Mouse (Mus musculus) heart, embryonic 14.5 days (tissue): ENCODE data around the gene Capn2. TPM values are rescaled to one million over a fixed set of nuclear protein-coding genes. Genes with fewer than 3 reads are reported as not detected.
A peak's percentile ranks its signal among the peaks of the same experiment; 100 is the strongest.

Experiments used
- ATAC-seq: fragments of 200-750 bp; cut with Nextera tagmentation; 2 replicates; pipeline ENCODE4 v1.8.0; 2017; ENCODE audit warnings: low read depth, moderate TSS enrichment; ENCODE audit not compliant: insufficient number of reproducible peaks, insufficient read depth, low FRiP score
- H3K27ac ChIP-seq, 2 experiments: fragments of 200-500 bp in 1 of 2; fragments of 300-500 bp in 1 of 2; sonication (generic) in 1 of 2; replicated peaks in 1 of 2; 2 replicates each; pipeline ENCODE4 v1.5.1; 2012 to 2014; ENCODE audit warnings: low read depth in 2 of 2, low read length in 2 of 2, control low read depth in 1 of 2, mild to moderate bottlenecking in 1 of 2, mixed read lengths in 1 of 2; ENCODE audit not compliant: control insufficient read depth in 1 of 2, insufficient read depth in 1 of 2
- H3K27me3 ChIP-seq: fragments of 300-500 bp; sonication (generic); 2 replicates; pipeline ENCODE4 v1.6.1; 2014; ENCODE audit warnings: mild to moderate bottlenecking, low read length, control low read depth; ENCODE audit not compliant: control insufficient read depth, insufficient read depth
- H3K36me3 ChIP-seq: fragments of 300-500 bp; sonication (generic); 2 replicates; pipeline ENCODE4 v1.6.1; 2014; ENCODE audit warnings: mild to moderate bottlenecking, control low read depth, low read length, mixed read lengths; ENCODE audit not compliant: control insufficient read depth, insufficient read depth
- H3K4me1 ChIP-seq, 2 experiments: fragments of 200-500 bp in 1 of 2; fragments of 300-500 bp in 1 of 2; sonication (generic) in 1 of 2; 2 replicates each; pipeline ENCODE4 v1.6.1; 2012 to 2014; ENCODE audit warnings: low read length in 2 of 2, control low read depth in 1 of 2, mixed read lengths in 1 of 2; ENCODE audit not compliant: control insufficient read depth in 2 of 2, insufficient read depth in 2 of 2
- H3K4me2 ChIP-seq: fragments of 300-500 bp; sonication (generic); 2 replicates; pipeline ENCODE4 v1.6.1; 2014; ENCODE audit warnings: mild to moderate bottlenecking, low read length
- H3K4me3 ChIP-seq, 2 experiments: fragments of 200-500 bp in 1 of 2; fragments of 300-500 bp in 1 of 2; sonication (generic) in 1 of 2; 2 replicates each; pipeline ENCODE4 v1.5.1; 2012 to 2014; ENCODE audit warnings: low read length in 2 of 2, mild to moderate bottlenecking in 2 of 2, control low read depth in 1 of 2, low read depth in 1 of 2, moderate library complexity in 1 of 2; ENCODE audit not compliant: control insufficient read depth in 1 of 2, insufficient read depth in 1 of 2
- H3K9ac ChIP-seq: fragments of 300-500 bp; sonication (generic); 2 replicates; pipeline ENCODE4 v1.6.1; 2014; ENCODE audit warnings: mild to moderate bottlenecking, low read length
- H3K9me3 ChIP-seq: fragments of 300-500 bp; sonication (generic); 2 replicates; pipeline ENCODE4 v1.6.1; 2016; ENCODE audit warnings: low read length, control low read depth; ENCODE audit not compliant: control insufficient read depth
- WGBS: fragments of 180-500 bp; shearing (Covaris S2); extraction: QIAGEN DNeasy Blood & Tissue Kit; methylation state at CpG from one replicate; pipeline ENCODE4 v1.1.7; 2014; 5-methylcytosine and 5-hydroxymethylcytosine counted together
- polyA plus RNA-seq: library from polyadenylated mRNA; unstranded; fragments of >200 nt; fragmentation: Nextera tagmentation; extraction: Ambion mirVana; gene quantifications from 2 replicates; pipeline ENCODE4 v1.2.1, GENCODE M21; 2014

Gene Capn2
- polyA plus RNA-seq, 1 experiment from 2014 or later = 71.2 TPM

DNA sequence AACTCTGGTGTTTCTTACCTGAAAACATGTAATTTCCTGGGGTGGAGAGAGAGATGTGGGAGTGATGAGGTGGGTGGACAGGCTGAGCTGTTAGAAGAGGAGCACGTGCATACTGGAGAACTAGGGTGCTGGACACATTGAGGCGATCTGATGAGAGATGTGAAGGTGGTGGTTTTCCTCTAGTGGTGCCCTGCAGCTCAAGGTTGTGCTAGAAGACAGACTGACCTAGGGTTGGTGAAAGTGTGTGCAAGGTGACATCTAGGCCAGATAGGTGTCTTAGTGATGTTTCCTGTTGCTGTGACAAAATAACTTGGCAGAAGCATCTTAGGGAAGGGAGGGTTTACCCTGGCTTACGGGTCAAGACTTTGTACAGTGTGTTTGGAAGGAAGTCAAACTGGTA lies 85.3 kb downstream of the Capn2 start:
- H3K9me3 ChIP-seq = no peaks in the 10 kb centered on the region
- no peak overlapping the region for H3K4me3 ChIP-seq
- H3K4me2 ChIP-seq = no peak overlapping the region
- H3K36me3 ChIP-seq = peaks cover 67% of the 10 kb centered on the region
- H3K4me1 ChIP-seq = peaks cover 4 to 5% of the 10 kb centered on the region in 2 experiments
- no peak overlapping the region for H3K9ac ChIP-seq
- no peak for ATAC-seq
- 87% methylated on average over 3 of the region's 3 CpGs for WGBS
- H3K27me3 ChIP-seq = no peaks in the 10 kb centered on the region
- no peak overlapping the region for H3K27ac ChIP-seq

DNA sequence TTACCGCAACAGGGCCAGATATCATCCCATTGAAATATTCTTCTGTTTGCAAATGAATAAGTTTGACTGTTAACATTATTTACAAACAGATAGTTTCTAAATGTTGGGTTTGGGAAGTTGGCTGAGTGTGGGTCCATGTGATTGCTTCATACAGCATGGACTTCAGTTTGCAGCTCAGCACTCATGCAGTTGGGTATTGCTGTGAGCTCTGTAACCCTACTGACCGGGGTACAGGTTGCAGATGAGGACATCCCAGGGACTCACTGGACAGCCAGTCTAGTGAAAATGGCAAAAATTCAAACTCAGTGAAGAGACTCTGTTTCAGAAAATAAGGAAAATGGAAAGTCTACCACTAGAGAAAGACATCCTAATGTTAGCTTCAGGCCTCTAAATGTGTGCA lies 86.7 kb downstream of the Capn2 start:
- Histone ChIP-seq H3K4me2 (no peak overlapping the region), H3K9me3 (no peaks in the 10 kb centered on the region), H3K36me3 (peaks cover 62% of the 10 kb centered on the region), H3K9ac (no peak overlapping the region), H3K27me3 (no peaks in the 10 kb centered on the region), H3K27ac (no peak overlapping the region), H3K4me1 (peaks cover 7 to 19% of the 10 kb centered on the region in 2 experiments), H3K4me3 (no peak overlapping the region)
- ATAC-seq = no peak
- WGBS = 95% methylated on average over 2 of the region's 2 CpGs

DNA sequence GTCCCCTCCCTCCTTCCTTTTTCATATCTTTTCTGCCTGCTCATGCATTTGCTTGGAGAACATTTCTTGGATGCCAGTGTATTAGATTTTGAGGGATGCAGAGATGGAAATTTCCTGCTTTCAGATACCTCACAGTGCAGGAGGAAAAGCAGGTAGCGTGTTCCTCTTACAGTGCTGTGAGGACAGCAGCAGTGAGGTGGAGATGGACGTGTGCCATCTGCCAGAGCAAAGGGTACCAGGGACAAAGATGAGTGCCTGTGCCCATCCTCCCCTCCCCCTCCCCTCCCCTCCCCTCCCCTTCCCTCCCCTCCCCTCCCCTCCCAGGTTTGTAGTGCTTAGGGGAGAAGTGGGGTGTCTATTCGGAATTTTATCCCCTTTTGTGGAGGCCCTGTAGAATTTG lies 87.6 kb downstream of the Capn2 start:
- 69% methylated on average over 3 of the region's 3 CpGs for WGBS
- Histone ChIP-seq H3K9ac (no peak overlapping the region), H3K27me3 (no peaks in the 10 kb centered on the region), H3K36me3 (peaks cover 55% of the 10 kb centered on the region), H3K27ac (no peak overlapping the region), H3K9me3 (no peaks in the 10 kb centered on the region), H3K4me2 (no peak overlapping the region), H3K4me3 (no peak overlapping the region), H3K4me1 (peaks cover 7 to 25% of the 10 kb centered on the region in 2 experiments)
- ATAC-seq = no peak

DNA sequence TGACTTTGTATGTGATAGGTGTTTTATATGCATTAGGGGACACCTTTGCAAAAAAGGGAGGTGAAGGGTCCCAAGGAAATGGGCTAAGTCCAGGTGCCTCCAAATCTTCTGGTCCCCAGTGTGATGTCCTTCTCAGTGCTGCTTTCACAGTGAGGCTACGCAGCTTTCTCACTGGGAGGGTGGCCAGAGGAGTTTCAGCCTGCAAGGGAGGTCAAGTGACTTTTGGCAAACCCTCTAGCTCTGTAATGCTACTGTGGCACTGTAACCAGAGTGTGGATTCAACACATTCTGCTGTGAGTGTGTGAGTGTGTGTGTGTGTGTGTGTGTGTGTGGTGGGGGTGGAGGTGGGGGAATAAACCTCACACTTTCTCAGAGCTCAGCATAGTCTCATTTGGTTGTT lies 90.0 kb downstream of the Capn2 start:
- ATAC-seq = no peak
- Histone ChIP-seq H3K4me3 (no peak overlapping the region), H3K36me3 (peaks cover 36% of the 10 kb centered on the region), H3K27ac (0 out of 4 replicates have a peak overlapping the region, but pooled peaks of 1 of the 2 experiments have one; percentile 16), H3K4me1 (peaks cover 7 to 26% of the 10 kb centered on the region in 2 experiments), H3K4me2 (no peak overlapping the region), H3K27me3 (no peaks in the 10 kb centered on the region), H3K9me3 (no peaks in the 10 kb centered on the region), H3K9ac (no peak overlapping the region)
- WGBS = 57% methylated on average over 1 of the region's 1 CpGs

DNA sequence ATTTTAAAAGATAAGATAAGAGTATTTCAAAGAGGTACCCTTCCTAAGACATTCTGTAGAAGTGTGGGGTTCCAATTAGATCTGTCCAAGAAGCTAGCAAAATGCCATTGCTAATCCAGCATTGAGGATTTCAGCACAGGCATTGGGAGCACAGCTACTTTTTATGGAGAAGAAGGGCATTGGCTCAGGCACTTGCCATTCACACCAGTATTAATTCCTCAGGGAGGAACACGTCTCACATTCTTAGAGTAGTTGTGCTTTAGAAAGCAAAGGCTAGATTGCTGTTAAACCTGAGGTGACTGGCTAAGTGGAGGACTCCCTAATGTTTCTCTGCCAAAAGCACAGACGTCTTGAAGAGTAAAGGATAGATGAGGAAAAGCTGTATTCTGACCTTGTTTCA lies 91.0 kb downstream of the Capn2 start:
- H3K27ac ChIP-seq = no peak overlapping the region

DNA sequence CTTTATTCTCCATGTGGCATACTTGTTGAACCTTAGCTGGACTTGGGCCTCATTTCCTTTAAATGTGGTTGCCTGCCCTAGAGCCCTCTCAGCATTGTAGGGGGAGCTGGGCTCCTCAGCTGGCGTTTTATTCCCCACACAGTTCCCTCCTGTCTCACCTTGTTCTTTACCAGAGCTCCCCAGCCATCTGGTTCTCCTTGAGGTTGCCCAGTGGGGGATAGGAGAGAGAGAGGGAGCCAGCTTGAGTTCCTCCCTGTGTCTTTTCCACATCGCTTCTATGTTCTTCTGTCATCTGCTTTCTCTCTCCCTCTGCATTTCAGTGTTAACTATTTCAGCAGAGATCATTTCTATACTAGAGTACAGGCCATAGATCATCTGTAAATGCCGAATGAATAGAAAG lies 92.2 kb downstream of the Capn2 start:
- Histone ChIP-seq H3K27me3 (no peaks in the 10 kb centered on the region), H3K4me1 (peaks cover 11 to 35% of the 10 kb centered on the region in 2 experiments), H3K9me3 (no peaks in the 10 kb centered on the region), H3K27ac (no peak overlapping the region), H3K36me3 (peaks cover 14% of the 10 kb centered on the region), H3K4me3 (no peak overlapping the region), H3K4me2 (no peak overlapping the region), H3K9ac (no peak overlapping the region)
- WGBS = 73% methylated on average over 3 of the region's 3 CpGs
- ATAC-seq = no peak

More for the DNA sequence above, 91.0 kb downstream of the Capn2 start:
- no peak overlapping the region for H3K4me2 ChIP-seq
- H3K4me3 ChIP-seq = no peak overlapping the region
- H3K36me3 ChIP-seq = peaks cover 26% of the 10 kb centered on the region
- peaks cover 7 to 26% of the 10 kb centered on the region in 2 experiments for H3K4me1 ChIP-seq
- H3K9ac ChIP-seq = no peak overlapping the region
- no peak for ATAC-seq
- no peaks in the 10 kb centered on the region for H3K27me3 ChIP-seq
- 38% methylated on average over 2 of the region's 2 CpGs for WGBS
- no peaks in the 10 kb centered on the region for H3K9me3 ChIP-seq

DNA sequence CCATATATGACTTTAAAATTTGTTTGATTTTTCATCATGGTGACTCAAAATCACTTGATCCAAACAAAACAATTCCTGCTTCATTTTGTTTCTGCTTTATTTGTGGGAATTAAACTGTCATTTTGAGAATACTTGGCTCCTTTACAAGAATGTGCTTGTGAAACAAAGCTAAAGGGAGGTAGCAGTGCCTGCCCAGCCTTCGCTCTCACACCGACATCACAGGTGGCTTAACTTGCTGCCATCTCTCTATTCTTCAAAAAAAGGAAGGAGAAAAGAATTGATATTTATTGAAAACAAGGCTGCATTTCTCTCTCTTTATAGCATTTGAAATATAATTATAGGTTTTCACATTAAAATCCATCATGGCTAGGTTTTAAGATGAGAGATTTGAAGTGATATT lies 93.1 kb downstream of the Capn2 start:
- peaks cover 11 to 35% of the 10 kb centered on the region in 2 experiments for H3K4me1 ChIP-seq
- H3K4me2 ChIP-seq = no peak overlapping the region
- H3K9me3 ChIP-seq = no peaks in the 10 kb centered on the region
- H3K36me3 ChIP-seq = peaks cover 8% of the 10 kb centered on the region
- no peak overlapping the region for H3K27ac ChIP-seq
- no peaks in the 10 kb centered on the region for H3K27me3 ChIP-seq
- no peak for ATAC-seq
- no peak overlapping the region for H3K4me3 ChIP-seq
- no peak overlapping the region for H3K9ac ChIP-seq
- WGBS = 54% methylated on average over 2 of the region's 2 CpGs

DNA sequence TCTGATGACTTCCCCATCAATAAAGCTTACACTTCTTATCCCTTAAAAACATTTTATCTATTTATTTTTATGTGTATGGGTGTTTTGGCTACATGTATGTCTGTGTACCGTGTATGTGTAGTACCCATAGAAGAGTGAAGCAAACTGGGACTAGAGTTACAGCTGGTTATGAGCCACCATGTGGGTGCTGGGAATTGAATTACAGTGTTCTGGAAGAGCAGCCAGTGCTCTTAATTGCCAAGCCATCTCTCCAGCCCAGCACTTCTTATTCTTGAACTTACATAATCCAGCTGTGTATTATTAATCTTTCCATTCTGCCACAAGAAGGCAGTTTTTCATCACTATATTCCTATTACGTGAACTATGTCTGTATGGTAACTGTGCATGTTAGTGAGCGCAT lies 97.9 kb downstream of the Capn2 start:
- WGBS = 87% methylated on average over 3 of the region's 3 CpGs
- Histone ChIP-seq H3K9me3 (no peaks in the 10 kb centered on the region), H3K36me3 (no peaks in the 10 kb centered on the region), H3K4me1 (peaks cover 6 to 9% of the 10 kb centered on the region in 2 experiments; a peak in 3 of 4 replicates), H3K4me2 (no peak overlapping the region), H3K27me3 (no peaks in the 10 kb centered on the region), H3K9ac (no peak overlapping the region), H3K27ac (no peak overlapping the region), H3K4me3 (no peak overlapping the region)
- no peak for ATAC-seq
